Mouse (Mus musculus): ENCODE results near the gene Ddx52.

GRCm38 (mm10) chr11:83927097-83927496 is 14.8 kb upstream of the Ddx52 start:
- TF ChIP-seq POLR2A (IDR thresholded peaks at IDR 0.05; ENCODE audit: control insufficient read depth, extremely low read depth, insufficient read depth, low read length, poor library complexity) (no peak), CTCF (IDR thresholded peaks at IDR 0.05; ENCODE audit: borderline replicate concordance, control insufficient read depth, extremely low read depth, insufficient read depth, low read length, poor library complexity) (no peak)
